In the genomic region with DNA sequence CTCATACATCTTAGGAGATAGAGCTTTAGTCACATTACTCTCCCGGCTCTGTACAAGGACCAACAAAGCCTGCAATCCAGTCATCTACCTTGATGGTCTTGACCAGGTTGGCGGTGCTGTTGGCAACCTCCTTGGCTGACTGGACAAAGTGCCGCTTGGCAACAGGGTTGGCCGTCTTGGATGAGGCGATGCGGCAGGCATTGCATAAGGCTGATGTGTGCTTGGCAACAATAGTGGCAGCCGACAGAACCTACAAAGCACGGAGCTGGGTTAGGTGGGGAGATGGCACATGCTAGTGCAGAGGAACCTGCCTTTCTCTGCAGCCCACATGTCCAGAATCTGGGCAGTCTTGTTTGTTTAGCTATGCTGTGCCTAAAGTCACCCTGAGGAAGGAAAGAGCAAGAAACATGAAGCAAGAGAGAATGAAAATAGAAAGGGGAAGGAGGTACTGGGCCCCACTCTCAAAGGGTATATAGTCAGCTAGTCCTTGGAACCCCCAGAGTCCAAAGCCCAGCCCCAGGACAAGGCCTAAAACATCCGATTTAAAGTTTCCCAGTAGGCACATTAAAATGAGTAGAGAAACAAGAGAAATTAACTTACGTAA, we compare ENCODE assay signal across 16 mouse cellular contexts.
DNase-seq lines count a peak whose midpoint lies in the region; ATAC-seq and TF ChIP-seq lines count a peak whose summit lies in the region.
"Had no signal": no experiment of that assay in that cellular context is flagged by ENCODE, and none has a peak within 500 bp of the region (broad histone marks: within the 10 kb centered on the region; RNA-seq: fewer than 3 reads in every experiment).

No protein-coding gene starts in this region.

- H3K4me3 ChIP-seq in left cerebral cortex, adult 2 months, result no peak overlapping the region
- H3K4me3 ChIP-seq in gastrocnemius, adult 2 months, result no peak overlapping the region
- H3K4me3 ChIP-seq: erythroblast, embryonic 14.5 days; liver, embryonic 13.5 days; midbrain, embryonic 13.5 days; stomach, embryonic 15.5 days had no signal

- peak; percentile 9 for DNase-seq in heart, adult 8-10 months (ENCODE audit: low spot score)
- DNase-seq in heart, postnatal 25 days (ENCODE audit: low spot score), result no peak
- DNase-seq in left cerebral cortex, adult 2 months (ENCODE audit: extremely low spot score in 1 of 2, low spot score in 2 of 2), result no peak
- DNase-seq in left cerebral cortex, adult 8-10 months (ENCODE audit: low spot score in 2 of 2), result no peak
- DNase-seq in cerebellum, adult 8-10 months, result peak; percentile 16
- no peak for DNase-seq in gastrocnemius, postnatal 10 days
- DNase-seq in gastrocnemius, adult 2 months, result no peak
- DNase-seq: liver, embryonic 13.5 days; lung, postnatal 14 days; thymus, postnatal 25 days had no signal

- H3K27ac ChIP-seq in left cerebral cortex, adult 2 months, result 0 out of 2 replicates have a peak overlapping the region, but pooled peaks have one; percentile 24
- H3K27ac ChIP-seq in gastrocnemius, adult 2 months, result no peak overlapping the region
- H3K27ac ChIP-seq: hindbrain, embryonic 14.5 days; kidney, postnatal 0 days; liver, embryonic 13.5 days; midbrain, embryonic 13.5 days; stomach, embryonic 15.5 days had no signal

- intact Hi-C loops in heart, postnatal 25 days (cut with DNase I), result no loop called here
- intact Hi-C loops in left cerebral cortex, adult 2 months (cut with DNase I), result no loop called here
- intact Hi-C loops in gastrocnemius, adult 2 months (cut with DNase I), result no loop called here

- no peak for TF ChIP-seq CTCF in left cerebral cortex, adult 2 months (IDR thresholded peaks at IDR 0.05)
- no peak for TF ChIP-seq CTCF in gastrocnemius, adult 2 months (IDR thresholded peaks at IDR 0.05)

- peak; percentile 84 for ATAC-seq in granulocyte monocyte progenitor cell, adult 5-6 weeks (replicated peaks; ENCODE audit: poor library complexity, severe bottlenecking)
- ATAC-seq: midbrain, embryonic 13.5 days had no signal

Comparison
In these comparisons a context has a peak if more than half of its experiments do, and no peak if none do; other contexts are left out.
1. DNase-seq: peak in heart, adult 8-10 months (single experiment) and cerebellum, adult 8-10 months (single experiment); none in heart, postnatal 25 days (single experiment), left cerebral cortex, adult 2 months (0 of 2), left cerebral cortex, adult 8-10 months (0 of 2), gastrocnemius, postnatal 10 days (single experiment) and gastrocnemius, adult 2 months (single experiment).